Mouse (Mus musculus) hindbrain, embryonic 12.5 days (tissue): ENCODE results near the gene Tfap4. TPM values are rescaled to one million over a fixed set of nuclear protein-coding genes. Genes with fewer than 3 reads are reported as not detected.
"Not testable (repeated sequence)": the region's sequence is repeated elsewhere in the genome, so short reads cannot be mapped to it uniquely, and the experiment has no call there.

Experiments
- ATAC-seq: fragments of 200-750 bp; cut with Nextera tagmentation; 2 replicates; pipeline ENCODE4 v1.8.0; 2017; ENCODE audit warnings: moderate TSS enrichment; ENCODE audit not compliant: low FRiP score
- H3K27ac ChIP-seq: fragments of 300-500 bp; sonication (generic); 2 replicates; pipeline ENCODE4 v1.5.1; 2016; ENCODE audit warnings: mild to moderate bottlenecking
- H3K27me3 ChIP-seq: fragments of 300-500 bp; sonication (generic); 2 replicates; pipeline ENCODE4 v1.6.1; 2016; ENCODE audit warnings: mild to moderate bottlenecking
- H3K36me3 ChIP-seq: fragments of 300-500 bp; sonication (generic); 2 replicates; pipeline ENCODE4 v1.6.1; 2016; ENCODE audit warnings: mild to moderate bottlenecking
- H3K4me1 ChIP-seq: fragments of 300-500 bp; sonication (generic); 2 replicates; pipeline ENCODE4 v1.6.1; 2016
- H3K4me2 ChIP-seq: fragments of 300-500 bp; sonication (generic); replicated peaks from 2 replicates; pipeline ENCODE4 v1.6.1; 2016; ENCODE audit warnings: mild to moderate bottlenecking
- H3K4me3 ChIP-seq: fragments of 300-500 bp; sonication (generic); 2 replicates; pipeline ENCODE4 v1.5.1; 2016; ENCODE audit warnings: mild to moderate bottlenecking
- H3K9ac ChIP-seq: fragments of 300-500 bp; sonication (generic); 2 replicates; pipeline ENCODE4 v1.6.1; 2016; ENCODE audit warnings: mild to moderate bottlenecking, moderate library complexity
- H3K9me3 ChIP-seq: fragments of 300-500 bp; sonication (generic); replicated peaks from 2 replicates; pipeline ENCODE4 v1.6.1; 2016; ENCODE audit warnings: mild to moderate bottlenecking
- WGBS: fragments of 180-500 bp; shearing (Covaris S2); methylation state at CpG from one replicate; pipeline ENCODE4 v1.1.7; 2016; 5-methylcytosine and 5-hydroxymethylcytosine counted together
- polyA plus RNA-seq: library from polyadenylated mRNA; unstranded; fragments of >200 nt; fragmentation: Nextera tagmentation; extraction: Ambion mirVana; gene quantifications from 2 replicates; pipeline ENCODE4 v1.2.1, GENCODE M21; 2016

Tfap4 gene
- polyA plus RNA-seq, 1 experiment from 2014 or later, result 13.1 TPM

DNA sequence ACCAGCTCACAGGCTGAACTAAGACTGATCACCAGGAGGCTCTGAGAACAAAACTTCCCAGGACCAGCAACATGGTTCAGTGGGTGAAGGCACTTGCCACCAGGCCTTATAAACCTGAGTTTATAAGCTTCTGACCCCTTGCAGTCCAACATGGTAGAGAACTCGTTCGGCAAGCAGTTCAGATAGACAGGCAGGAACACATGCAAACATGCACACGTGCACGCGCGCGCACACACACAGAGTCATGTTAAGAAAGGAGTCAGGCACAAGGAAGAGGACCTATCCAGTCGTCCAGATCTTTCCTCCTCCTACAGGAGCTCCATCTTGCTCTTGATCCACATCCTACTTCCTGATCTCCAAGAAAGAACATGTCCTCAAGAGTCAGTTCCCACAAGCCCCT is 12.8 kb downstream of the Tfap4 start:
- H3K36me3 ChIP-seq, result peaks cover 47% of the 10 kb centered on the region
- ATAC-seq, result no peak
- 95% methylated on average over 8 of the region's 8 CpGs for WGBS

DNA sequence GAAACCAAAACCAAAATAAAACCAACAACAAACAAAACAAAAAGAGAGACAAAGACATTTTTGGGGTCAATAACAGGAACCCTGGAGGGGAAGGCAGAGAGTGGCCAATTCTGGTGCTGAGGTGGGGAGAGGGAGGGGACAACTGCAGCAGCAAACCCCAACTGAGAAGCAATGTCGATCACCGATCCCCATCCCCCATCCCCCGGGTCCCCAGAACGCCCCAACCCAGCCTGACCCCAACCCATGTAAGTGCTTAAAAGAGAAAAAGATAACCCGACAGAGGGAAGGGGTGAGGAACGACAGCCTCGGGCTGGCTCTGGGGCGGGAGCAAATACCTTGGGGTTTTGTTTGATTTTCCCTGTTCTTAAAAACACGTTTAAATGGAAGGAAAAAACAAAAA is 14.8 kb downstream of the Tfap4 start:
- no peak overlapping the region for H3K9ac ChIP-seq
- H3K4me2 ChIP-seq, result no peak overlapping the region
- no peak overlapping the region for H3K4me3 ChIP-seq
- no peaks in the 10 kb centered on the region for H3K9me3 ChIP-seq
- H3K36me3 ChIP-seq, result peaks cover 38% of the 10 kb centered on the region
- H3K27me3 ChIP-seq, result no peaks in the 10 kb centered on the region
- H3K27ac ChIP-seq, result no peak overlapping the region
- 85% methylated on average over 9 of the region's 9 CpGs for WGBS
- H3K4me1 ChIP-seq, result peaks cover 8% of the 10 kb centered on the region; the same call in 1 of the 2 replicates
- ATAC-seq, result no peak

More for the DNA sequence above, 12.8 kb downstream of the Tfap4 start:
- H3K9me3 ChIP-seq, result no peaks in the 10 kb centered on the region
- no peaks in the 10 kb centered on the region for H3K27me3 ChIP-seq
- H3K9ac ChIP-seq, result no peak overlapping the region
- H3K4me2 ChIP-seq, result no peak overlapping the region
- H3K27ac ChIP-seq, result no peak overlapping the region
- no peak overlapping the region for H3K4me3 ChIP-seq
- peaks cover 6% of the 10 kb centered on the region; the same call in 1 of the 2 replicates for H3K4me1 ChIP-seq

DNA sequence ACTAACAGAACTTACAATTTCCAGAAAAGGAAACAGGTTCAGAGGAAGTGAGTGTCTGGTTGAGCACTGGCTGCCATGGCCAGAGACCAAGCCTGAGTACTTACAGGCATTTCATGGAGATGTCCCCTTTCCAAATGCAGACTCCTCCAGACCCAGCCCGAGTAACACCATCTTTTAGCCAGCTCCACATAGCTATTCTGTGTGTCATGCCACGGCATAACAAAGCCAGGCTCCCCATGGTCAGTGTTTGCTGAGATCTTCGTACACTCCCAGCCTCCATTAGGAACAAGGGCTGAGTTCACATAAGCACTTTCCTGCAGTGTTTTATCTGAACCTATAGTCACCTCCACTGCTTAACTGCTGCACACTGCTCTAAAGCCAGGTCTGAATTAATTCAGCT is 16.4 kb downstream of the Tfap4 start:
- Histone ChIP-seq H3K4me2 (no peak overlapping the region), H3K4me1 (peaks cover 11% of the 10 kb centered on the region; the same call in 1 of the 2 replicates), H3K36me3 (peaks cover 27% of the 10 kb centered on the region), H3K9ac (no peak overlapping the region), H3K27me3 (no peaks in the 10 kb centered on the region), H3K27ac (no peak overlapping the region), H3K9me3 (no peaks in the 10 kb centered on the region), H3K4me3 (no peak overlapping the region)
- WGBS, result 73% methylated on average over 3 of the region's 3 CpGs
- no peak for ATAC-seq

DNA sequence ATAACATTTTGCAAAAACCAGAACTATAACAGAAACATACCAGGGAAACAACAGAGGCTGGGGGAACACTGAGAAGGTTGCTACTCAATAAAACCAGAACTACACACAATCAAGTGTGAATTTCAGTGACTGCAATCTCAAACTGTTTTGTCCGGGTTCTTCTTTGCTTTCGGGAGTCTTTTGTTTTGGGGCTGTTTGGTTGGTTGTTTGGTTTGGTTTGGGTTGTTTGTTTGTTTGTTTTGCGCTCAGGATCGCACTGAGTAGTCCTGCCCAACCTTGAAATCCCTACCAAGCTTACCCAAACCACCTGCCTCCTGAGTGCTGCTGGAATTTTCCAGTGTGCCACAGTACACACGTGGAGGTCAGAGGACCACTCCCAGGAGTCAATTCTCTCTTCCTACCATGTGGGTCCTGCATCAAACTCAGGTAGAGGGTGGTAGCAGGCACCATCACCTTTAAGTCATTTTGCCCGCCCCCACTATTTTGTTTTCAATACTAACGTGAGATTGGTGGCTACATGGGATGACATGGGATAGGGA is 17.3 kb downstream of the Tfap4 start:
- H3K27ac ChIP-seq, result no peak overlapping the region
- WGBS, result 53% methylated on average over 7 of the region's 7 CpGs
- peaks cover 11% of the 10 kb centered on the region; the same call in 1 of the 2 replicates for H3K4me1 ChIP-seq
- H3K4me3 ChIP-seq, result peak overlapping the region; percentile 43
- H3K36me3 ChIP-seq, result peaks cover 24% of the 10 kb centered on the region
- H3K27me3 ChIP-seq, result no peaks in the 10 kb centered on the region
- no peaks in the 10 kb centered on the region for H3K9me3 ChIP-seq
- no peak for ATAC-seq
- peak overlapping the region; percentile 52 for H3K4me2 ChIP-seq
- H3K9ac ChIP-seq, result 0 out of 2 replicates have a peak overlapping the region, but pooled peaks have one; percentile 20

DNA sequence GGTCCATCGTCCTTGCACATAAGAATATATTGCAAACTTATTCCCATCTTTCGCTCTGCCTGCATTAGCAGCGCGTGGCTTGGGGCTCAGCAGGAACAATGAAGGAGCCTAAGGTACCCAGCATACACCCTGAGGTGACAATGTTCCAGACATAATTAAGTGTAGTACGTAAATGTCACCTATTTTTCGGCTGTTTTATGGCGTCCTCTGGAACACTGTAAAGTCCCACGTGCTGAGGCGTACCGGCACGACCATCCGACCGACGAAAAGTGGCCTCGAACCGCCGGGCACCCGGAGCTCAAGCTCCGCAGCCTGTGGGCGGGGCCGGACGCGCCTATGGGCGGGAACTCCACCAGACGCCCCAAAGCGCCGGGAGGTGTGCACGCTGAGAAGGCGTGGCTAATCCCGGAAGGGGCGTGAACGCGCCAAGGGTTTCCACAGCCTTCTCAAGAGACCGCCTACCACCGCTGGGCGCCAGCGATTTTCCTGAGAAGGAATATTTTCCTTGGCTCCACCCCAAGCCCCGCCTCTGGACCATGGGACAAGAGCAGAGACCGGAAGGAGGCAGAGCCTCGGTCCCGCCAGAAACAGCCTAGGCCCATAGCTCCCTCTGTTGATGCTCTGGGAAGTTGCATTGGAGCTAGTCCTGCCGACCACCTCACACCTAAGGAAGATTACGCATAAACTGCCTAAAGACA is 18.0 kb downstream of the Tfap4 start, which contains the start of gene Srl:
TSS of gene Srl (minus strand) at position 316 of the 698 bp plus-strand sequence.
- Histone ChIP-seq H3K4me2 (peak within 1 kb of the TSS; percentile 52), H3K27me3 (no peaks in the 10 kb centered on the region), H3K36me3 (peaks cover 17% of the 10 kb centered on the region; the same call in 1 of the 2 replicates), H3K4me3 (peak within 1 kb of the TSS; percentile 43), H3K9me3 (no peaks in the 10 kb centered on the region), H3K9ac (peak within 1 kb of the TSS; percentile 32), H3K4me1 (peaks cover 11% of the 10 kb centered on the region; the same call in 1 of the 2 replicates), H3K27ac (peak within 1 kb of the TSS; percentile 50; the same call in 1 of the 2 replicates)
- 2% methylated on average over 43 of the region's 43 CpGs for WGBS
- ATAC-seq, result peak; percentile 98

DNA sequence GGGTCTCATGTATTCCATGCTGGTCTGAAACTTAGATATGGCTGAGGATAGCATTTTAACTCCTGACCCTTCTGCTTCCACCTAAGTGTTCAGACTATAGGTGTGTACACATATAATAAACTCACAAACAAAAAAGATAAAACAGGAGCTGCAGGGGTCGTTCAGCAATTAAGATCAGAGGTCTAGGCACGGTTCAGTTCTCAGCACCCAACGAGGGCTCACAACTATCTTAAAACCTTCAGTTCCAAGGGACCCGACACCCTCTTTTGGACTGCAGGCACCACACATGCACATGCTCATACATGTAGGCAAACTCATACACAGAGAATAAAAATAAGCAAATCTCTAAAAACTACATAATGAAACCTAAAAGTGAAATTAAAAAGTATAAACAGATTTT is 18.6 kb downstream of the Tfap4 start:
- H3K4me2 ChIP-seq, result peak overlapping the region; percentile 52
- H3K9me3 ChIP-seq, result no peaks in the 10 kb centered on the region
- WGBS, result 61% methylated on average over 4 of the region's 4 CpGs
- H3K9ac ChIP-seq, result 0 out of 2 replicates have a peak overlapping the region, but pooled peaks have one; percentile 32
- peak overlapping the region; percentile 43 for H3K4me3 ChIP-seq
- no peak for ATAC-seq
- no peaks in the 10 kb centered on the region for H3K27me3 ChIP-seq
- peaks cover 13% of the 10 kb centered on the region; the same call in 1 of the 2 replicates for H3K36me3 ChIP-seq
- peaks cover 11% of the 10 kb centered on the region; the same call in 1 of the 2 replicates for H3K4me1 ChIP-seq
- H3K27ac ChIP-seq, result no peak overlapping the region

DNA sequence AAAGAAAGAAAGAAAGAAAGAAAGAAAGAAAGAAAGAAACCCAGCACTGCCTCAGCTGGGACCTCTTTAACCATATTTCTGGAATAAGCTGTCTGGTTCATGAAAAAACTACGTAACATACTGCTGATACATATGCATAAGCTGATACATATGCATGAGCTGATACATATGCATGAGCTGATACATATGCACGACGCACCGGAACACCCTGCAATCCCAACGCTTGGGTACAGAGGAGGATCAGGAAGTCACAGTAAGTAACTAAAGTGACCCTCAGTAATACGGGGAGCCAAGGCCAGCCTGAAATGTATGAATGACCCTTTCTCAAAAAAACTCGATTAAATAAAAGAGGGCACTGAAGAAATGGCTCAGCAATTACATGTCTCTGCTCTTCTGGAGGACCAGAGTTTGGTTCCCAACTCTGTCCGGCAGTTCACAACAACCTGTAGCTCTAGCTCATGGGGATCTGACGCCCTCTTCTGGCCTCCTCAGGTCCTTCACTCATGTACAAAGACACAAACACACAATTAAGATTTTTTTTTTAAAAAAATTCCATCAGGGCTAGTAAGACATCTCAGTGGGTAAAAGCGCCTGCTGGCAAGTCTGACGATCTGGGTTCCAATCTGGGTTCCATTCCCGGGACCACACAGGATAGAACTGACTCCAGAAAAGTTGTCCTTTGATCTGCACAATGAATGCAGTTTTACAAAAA is 19.4 kb downstream of the Tfap4 start:
- Histone ChIP-seq H3K9ac (no peak overlapping the region), H3K27me3 (no peaks in the 10 kb centered on the region), H3K4me3 (no peak overlapping the region), H3K27ac (no peak overlapping the region), H3K36me3 (peaks cover 5% of the 10 kb centered on the region; the same call in 1 of the 2 replicates), H3K4me2 (0 out of 2 replicates have a peak overlapping the region, but pooled peaks have one; percentile 15), H3K9me3 (no peaks in the 10 kb centered on the region), H3K4me1 (peaks cover 11% of the 10 kb centered on the region; the same call in 1 of the 2 replicates)
- 60% methylated on average over 12 of the region's 12 CpGs for WGBS
- peak; percentile 38; the same call in 1 of the 2 replicates for ATAC-seq

DNA sequence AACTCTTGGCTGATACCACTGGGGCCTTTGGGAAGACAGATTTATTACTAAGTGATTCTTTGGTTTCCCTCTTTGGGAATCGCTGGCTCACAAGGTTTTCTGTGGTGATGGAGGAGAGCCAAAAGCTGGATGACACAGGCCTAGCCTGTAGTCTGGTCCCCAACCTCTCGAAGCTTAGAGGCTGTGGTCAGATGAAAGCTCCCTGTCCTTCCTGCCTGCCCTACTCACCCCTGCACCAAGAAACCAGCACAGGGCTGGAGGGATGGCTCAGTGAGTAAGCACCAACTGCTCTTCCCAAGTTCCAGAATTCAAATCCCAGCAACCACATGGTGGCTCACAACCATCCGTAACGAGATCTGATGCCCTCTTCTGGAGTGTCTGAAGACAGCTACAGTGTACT is 20.1 kb downstream of the Tfap4 start:
- H3K9me3 ChIP-seq, result no peaks in the 10 kb centered on the region
- H3K4me1 ChIP-seq, result peaks cover 11% of the 10 kb centered on the region; the same call in 1 of the 2 replicates
- no peak overlapping the region for H3K9ac ChIP-seq
- no peak overlapping the region for H3K4me3 ChIP-seq
- H3K27ac ChIP-seq, result no peak overlapping the region
- WGBS, result 82% methylated on average over 4 of the region's 4 CpGs
- no peaks in the 10 kb centered on the region for H3K27me3 ChIP-seq
- no peaks in the 10 kb centered on the region for H3K36me3 ChIP-seq
- H3K4me2 ChIP-seq, result no peak overlapping the region
- ATAC-seq, result no peak

DNA sequence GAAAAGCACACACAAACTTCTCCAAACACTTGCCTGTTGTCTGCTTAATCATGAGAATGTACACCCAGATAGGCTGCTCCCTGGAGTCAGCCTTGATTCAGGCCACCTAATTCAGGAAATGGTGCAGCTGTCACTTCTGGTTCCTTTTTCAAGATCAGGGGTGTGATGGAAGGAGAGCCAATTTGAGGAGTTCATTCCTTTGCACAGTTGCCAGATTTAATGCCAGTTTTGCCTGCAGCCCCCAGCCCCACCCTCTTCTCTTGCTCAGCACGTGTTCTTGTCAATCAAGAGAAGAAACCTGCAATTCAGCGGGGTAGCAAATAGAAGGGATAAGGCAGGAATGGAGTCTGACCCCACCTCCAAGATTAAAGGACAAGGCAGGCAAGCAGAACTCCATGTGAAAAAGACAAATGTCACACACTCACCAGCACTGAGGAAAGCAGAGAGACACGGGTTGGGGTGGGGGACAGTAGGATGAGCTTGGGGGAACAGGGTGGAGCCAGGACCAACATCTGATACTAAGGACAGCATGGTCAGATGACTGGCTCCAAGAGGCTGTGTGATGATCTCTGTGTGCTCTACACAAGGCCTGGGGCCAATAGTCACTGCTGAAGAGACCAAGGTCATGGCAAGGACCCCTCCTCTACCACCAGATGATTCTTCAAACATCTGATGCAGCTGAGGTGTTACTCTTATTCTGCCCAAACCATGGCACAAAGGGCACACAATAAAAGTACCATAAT is 21.9 kb downstream of the Tfap4 start:
- no peaks in the 10 kb centered on the region for H3K36me3 ChIP-seq
- H3K4me3 ChIP-seq, result no peak overlapping the region
- H3K4me2 ChIP-seq, result no peak overlapping the region
- no peak overlapping the region for H3K27ac ChIP-seq
- H3K4me1 ChIP-seq, result peaks cover 11% of the 10 kb centered on the region; the same call in 1 of the 2 replicates
- no peak overlapping the region for H3K9ac ChIP-seq
- no peak for ATAC-seq
- H3K9me3 ChIP-seq, result no peaks in the 10 kb centered on the region
- H3K27me3 ChIP-seq, result no peaks in the 10 kb centered on the region
- 75% methylated on average over 3 of the region's 3 CpGs for WGBS

DNA sequence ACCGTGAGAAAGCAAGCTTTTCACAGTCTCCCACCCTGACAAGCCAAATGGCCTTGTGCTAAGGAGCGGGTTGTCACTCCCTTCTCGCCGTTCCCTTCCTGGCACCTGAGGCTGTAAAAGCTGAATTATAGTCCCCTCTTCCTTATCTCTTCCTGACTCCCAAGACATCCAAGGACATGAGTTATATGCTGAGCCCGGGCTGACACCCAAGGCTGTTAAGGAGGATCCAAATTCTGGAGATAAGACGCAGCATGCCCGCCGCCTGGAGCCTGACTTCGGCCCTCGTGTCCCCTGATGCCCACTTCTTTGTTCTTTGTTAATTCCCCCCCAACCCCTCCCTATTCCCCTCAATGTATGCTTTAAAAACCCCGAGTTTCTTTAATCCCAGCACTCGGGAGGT is 32.3 kb downstream of the Tfap4 start:
- not testable (repeated sequence) for H3K9me3 ChIP-seq, H3K4me3 ChIP-seq, H3K27ac ChIP-seq, H3K9ac ChIP-seq, ATAC-seq, H3K4me2 ChIP-seq, H3K4me1 ChIP-seq, H3K27me3 ChIP-seq, H3K36me3 ChIP-seq
- 91% methylated on average over 12 of the region's 12 CpGs for WGBS

DNA sequence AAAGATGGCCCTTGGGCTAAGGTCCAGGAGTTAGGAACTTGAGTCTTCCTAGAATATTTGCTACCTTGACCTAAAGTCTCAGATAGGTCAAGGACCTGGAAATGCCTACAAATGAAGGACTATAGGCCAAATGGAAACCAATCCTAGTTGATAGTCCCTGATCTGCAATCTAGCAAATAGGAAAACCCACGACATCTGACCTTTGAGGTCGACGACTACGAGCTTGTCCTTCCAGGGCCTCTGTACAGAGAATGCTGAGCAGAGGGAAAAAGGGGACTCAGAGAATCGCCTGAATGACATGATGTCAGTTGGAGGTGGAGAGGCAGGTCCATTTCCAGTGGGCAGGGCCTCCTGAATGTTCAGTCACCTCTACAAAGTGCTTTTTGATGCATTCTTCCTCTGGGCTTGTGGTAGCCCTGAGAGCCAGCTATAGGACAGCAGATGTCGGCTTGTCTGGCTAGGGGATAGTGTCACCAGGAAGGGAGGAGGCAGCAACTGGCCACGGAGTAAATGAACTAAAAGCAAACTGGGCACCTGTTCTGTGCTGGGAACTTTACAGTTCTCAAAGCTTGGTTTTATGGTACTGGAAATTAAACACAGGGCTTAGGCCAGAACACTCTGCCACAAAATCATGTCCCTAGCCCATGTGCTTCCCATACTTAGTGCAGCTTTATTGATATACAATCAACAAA is 36.2 kb downstream of the Tfap4 start:
- Histone ChIP-seq H3K9me3 (no peaks in the 10 kb centered on the region), H3K4me3 (no peak overlapping the region), H3K4me1 (peaks cover 9% of the 10 kb centered on the region; the same call in 1 of the 2 replicates), H3K27me3 (no peaks in the 10 kb centered on the region), H3K4me2 (no peak overlapping the region), H3K36me3 (no peaks in the 10 kb centered on the region), H3K27ac (no peak overlapping the region), H3K9ac (no peak overlapping the region)
- WGBS, result 70% methylated on average over 7 of the region's 7 CpGs
- no peak for ATAC-seq
